Mouse (Mus musculus): ENCODE measurements at regions not wholly inside any gene's neighbourhood (a gene's known extent, or its start where the extent isn't known, plus 50 kb on each side); places are given as distances from the start of the nearest gene placed in this dataset.

- Histone ChIP-seq H3K4me3 (no peak overlapping the region), H3K4me2 (no peak overlapping the region), H3K9ac (no peak overlapping the region), H3K27ac (replicated peaks) (no peak overlapping the region), H3K36me3 (no peaks in the 10 kb centered on the region), H3K4me1 (replicated peaks) (no peaks in the 10 kb centered on the region), H3K27me3 (no peaks in the 10 kb centered on the region), H3K9me3 (no peaks in the 10 kb centered on the region)
- WGBS = 0% methylated on average over 1 of the region's 1 CpGs
- ATAC-seq (ENCODE audit: low FRiP score, low read depth) = no peak
These were observed 114.5 kb downstream of the Rfx6 start for GRCm38 (mm10) chr10:51792030-51792429.

GRCm38 (mm10) chr10:51793876-51794275 is 116.3 kb downstream of the Rfx6 start:
- no peaks in the 10 kb centered on the region for H3K36me3 ChIP-seq
- no peak overlapping the region for H3K27ac ChIP-seq (replicated peaks)
- WGBS = 78% methylated on average over 7 of the region's 7 CpGs

GRCm38 (mm10) chr10:51816626-51817025 is 139.1 kb downstream of the Rfx6 start:
- ATAC-seq (ENCODE audit: low FRiP score, low read depth) = no peak
- H3K9ac ChIP-seq = no peak overlapping the region
- whole genome bisulfite sequencing = 45% methylated on average over 1 of the region's 1 CpGs
- H3K4me3 ChIP-seq = no peak overlapping the region
- H3K9me3 ChIP-seq = no peaks in the 10 kb centered on the region
- H3K4me1 ChIP-seq (replicated peaks) = no peaks in the 10 kb centered on the region
- no peak overlapping the region for H3K4me2 ChIP-seq
- H3K27me3 ChIP-seq = no peaks in the 10 kb centered on the region
- H3K27ac ChIP-seq (replicated peaks) = no peak overlapping the region
- no peaks in the 10 kb centered on the region for H3K36me3 ChIP-seq

More at GRCm38 (mm10) chr10:51793876-51794275, 116.3 kb downstream of the Rfx6 start:
- Histone ChIP-seq H3K4me3 (no peak overlapping the region), H3K9me3 (no peaks in the 10 kb centered on the region), H3K27me3 (no peaks in the 10 kb centered on the region), H3K9ac (no peak overlapping the region), H3K4me1 (replicated peaks) (no peaks in the 10 kb centered on the region), H3K4me2 (no peak overlapping the region)
- no peak for ATAC-seq (ENCODE audit: low FRiP score, low read depth)

GRCm38 (mm10) chr10:51823900-51824299 is 146.3 kb downstream of the Rfx6 start:
- whole genome bisulfite sequencing = 99% methylated on average over 2 of the region's 2 CpGs
- no peak for ATAC-seq (ENCODE audit: low FRiP score, low read depth)

GRCm38 (mm10) chr10:51826431-51826964 is 148.9 kb downstream of the Rfx6 start:
- H3K4me3 ChIP-seq = no peak overlapping the region
- no peaks in the 10 kb centered on the region for H3K27me3 ChIP-seq
- H3K4me1 ChIP-seq (replicated peaks) = no peaks in the 10 kb centered on the region
- WGBS = 50% methylated on average over 6 of the region's 6 CpGs
- H3K9ac ChIP-seq = no peak overlapping the region
- H3K36me3 ChIP-seq = no peaks in the 10 kb centered on the region
- H3K27ac ChIP-seq (replicated peaks) = no peak overlapping the region
- no peaks in the 10 kb centered on the region for H3K9me3 ChIP-seq
- no peak overlapping the region for H3K4me2 ChIP-seq
- no peak for ATAC-seq (ENCODE audit: low FRiP score, low read depth)

More at GRCm38 (mm10) chr10:51823900-51824299, 146.3 kb downstream of the Rfx6 start:
- Histone ChIP-seq H3K36me3 (no peaks in the 10 kb centered on the region), H3K9me3 (no peaks in the 10 kb centered on the region), H3K4me3 (no peak overlapping the region), H3K27ac (replicated peaks) (no peak overlapping the region), H3K9ac (no peak overlapping the region), H3K27me3 (no peaks in the 10 kb centered on the region), H3K4me1 (replicated peaks) (no peaks in the 10 kb centered on the region), H3K4me2 (no peak overlapping the region)

DNA sequence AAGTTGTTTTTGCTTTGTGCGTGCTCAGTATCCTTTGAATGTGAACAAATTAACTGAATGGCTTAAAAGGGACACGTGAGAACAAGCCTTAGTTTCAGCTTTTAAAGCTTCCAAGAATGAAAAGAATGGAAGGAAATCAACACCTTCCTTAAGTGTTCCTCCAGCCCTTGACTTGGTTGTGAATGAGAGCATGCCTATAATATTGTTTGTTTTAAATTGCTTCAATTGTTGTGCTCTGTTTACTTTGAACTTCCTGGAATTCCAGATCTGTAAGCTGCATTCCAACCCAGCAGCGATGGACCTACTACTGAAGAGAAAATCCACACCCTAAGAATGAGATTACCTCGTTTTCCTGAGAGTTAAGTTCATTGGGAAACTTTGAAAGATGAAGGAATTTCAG is 154.9 kb downstream of the Rfx6 start:
- no peak overlapping the region for H3K9ac ChIP-seq
- H3K4me3 ChIP-seq = no peak overlapping the region
- no peak overlapping the region for H3K4me2 ChIP-seq
- no peaks in the 10 kb centered on the region for H3K27me3 ChIP-seq
- 75% methylated on average over 4 of the region's 4 CpGs for WGBS
- H3K9me3 ChIP-seq = no peaks in the 10 kb centered on the region
- ATAC-seq (ENCODE audit: low FRiP score, low read depth) = no peak
- no peaks in the 10 kb centered on the region for H3K36me3 ChIP-seq
- no peaks in the 10 kb centered on the region for H3K4me1 ChIP-seq (replicated peaks)
- no peak overlapping the region for H3K27ac ChIP-seq (replicated peaks)

DNA sequence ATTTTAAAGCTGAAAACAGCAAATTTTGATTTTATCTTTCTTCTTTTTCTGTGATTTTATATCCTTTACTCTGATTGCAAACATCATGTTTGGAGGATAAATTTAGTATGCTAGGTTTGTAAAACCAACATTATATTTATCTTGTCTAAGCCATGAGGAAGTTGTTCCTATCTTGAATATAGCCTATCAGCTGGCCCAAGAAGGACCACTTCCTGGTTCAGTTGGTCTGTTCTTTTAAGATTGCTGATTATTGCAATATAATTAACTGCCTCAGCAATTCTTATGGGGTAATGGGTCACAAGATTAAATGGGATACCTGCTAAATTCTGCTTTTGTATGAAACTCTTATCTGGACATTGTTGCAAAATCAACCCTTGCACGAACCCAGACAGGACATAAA is 165.5 kb downstream of the Rfx6 start:
- no peak overlapping the region for H3K9ac ChIP-seq
- WGBS = 89% methylated on average over 1 of the region's 1 CpGs
- no peak overlapping the region for H3K4me2 ChIP-seq
- no peak overlapping the region for H3K4me3 ChIP-seq
- H3K36me3 ChIP-seq = no peaks in the 10 kb centered on the region
- H3K9me3 ChIP-seq = no peaks in the 10 kb centered on the region
- no peaks in the 10 kb centered on the region for H3K27me3 ChIP-seq
- no peaks in the 10 kb centered on the region for H3K4me1 ChIP-seq (replicated peaks)
- no peak overlapping the region for H3K27ac ChIP-seq (replicated peaks)
- ATAC-seq (ENCODE audit: low FRiP score, low read depth) = no peak

DNA sequence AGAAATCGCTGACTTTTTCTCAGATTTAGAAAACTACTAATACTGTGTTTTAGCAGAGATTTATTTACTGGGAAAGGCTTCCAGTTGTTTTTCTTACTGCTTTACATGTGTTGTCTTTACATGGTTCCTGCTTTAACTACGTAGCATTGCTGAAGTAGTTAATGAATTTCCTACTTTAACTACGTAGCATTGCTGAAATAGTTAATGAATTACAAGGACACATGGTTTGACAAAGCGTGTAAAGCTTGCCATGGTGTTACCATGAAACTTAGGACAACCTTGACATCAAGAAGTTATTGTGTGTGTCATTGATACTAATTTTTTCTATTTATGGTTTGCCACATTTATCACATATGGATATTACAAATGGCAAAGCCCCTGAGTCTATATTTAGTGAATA is 168.7 kb downstream of the Rfx6 start:
- Histone ChIP-seq H3K9me3 (no peaks in the 10 kb centered on the region), H3K4me1 (replicated peaks) (no peaks in the 10 kb centered on the region), H3K36me3 (no peaks in the 10 kb centered on the region), H3K27me3 (no peaks in the 10 kb centered on the region), H3K4me2 (no peak overlapping the region), H3K27ac (replicated peaks) (no peak overlapping the region), H3K9ac (no peak overlapping the region), H3K4me3 (no peak overlapping the region)
- WGBS = 71% methylated on average over 4 of the region's 4 CpGs
- no peak for ATAC-seq (ENCODE audit: low FRiP score, low read depth)

DNA sequence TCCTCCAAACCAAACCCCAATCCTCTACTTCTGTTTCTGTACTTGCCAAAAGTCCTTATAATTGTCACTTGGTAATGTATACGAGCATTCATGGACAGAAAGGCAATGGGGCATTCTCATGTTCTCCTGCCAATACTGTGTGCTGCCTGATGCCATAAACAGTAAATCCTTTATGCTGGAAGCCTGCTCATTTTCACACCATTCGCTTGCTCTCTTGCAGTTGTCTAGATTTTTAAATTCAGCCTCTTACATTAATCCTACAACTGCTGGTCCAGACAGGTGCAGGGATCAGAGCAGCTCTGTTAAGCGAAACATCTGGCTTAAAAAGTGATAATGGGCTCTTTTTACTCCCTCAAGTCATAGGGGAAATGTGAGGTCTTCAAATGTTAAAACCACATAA is 152.9 kb upstream of the Vgll2 start:
- 79% methylated on average over 3 of the region's 3 CpGs for WGBS
- Histone ChIP-seq H3K27me3 (no peaks in the 10 kb centered on the region), H3K27ac (replicated peaks) (no peak overlapping the region), H3K36me3 (no peaks in the 10 kb centered on the region), H3K4me2 (no peak overlapping the region), H3K4me1 (replicated peaks) (no peaks in the 10 kb centered on the region), H3K9me3 (no peaks in the 10 kb centered on the region), H3K4me3 (no peak overlapping the region), H3K9ac (no peak overlapping the region)
- no peak for ATAC-seq (ENCODE audit: low FRiP score, low read depth)

GRCm38 (mm10) chr10:51911066-51911691 is 111.1 kb upstream of the Vgll2 start:
- H3K4me2 ChIP-seq = peak overlapping the region; percentile 25
- 0 out of 2 replicates have a peak, but pooled peaks have one; percentile 8 for ATAC-seq (ENCODE audit: low FRiP score, low read depth)

GRCm38 (mm10) chr10:51912096-51912495 is 110.2 kb upstream of the Vgll2 start:
- Histone ChIP-seq H3K9me3 (no peaks in the 10 kb centered on the region), H3K4me3 (no peak overlapping the region), H3K4me2 (no peak overlapping the region), H3K9ac (no peak overlapping the region), H3K4me1 (replicated peaks) (no peaks in the 10 kb centered on the region), H3K27me3 (peaks cover 9% of the 10 kb centered on the region), H3K36me3 (no peaks in the 10 kb centered on the region), H3K27ac (replicated peaks) (no peak overlapping the region)
- no peak for ATAC-seq (ENCODE audit: low FRiP score, low read depth)
- WGBS = 34% methylated on average over 1 of the region's 1 CpGs

More at GRCm38 (mm10) chr10:51911066-51911691, 111.1 kb upstream of the Vgll2 start:
- H3K9ac ChIP-seq = no peak overlapping the region
- no peaks in the 10 kb centered on the region for H3K9me3 ChIP-seq
- 10% methylated on average over 10 of the region's 10 CpGs for WGBS
- peaks cover 9% of the 10 kb centered on the region for H3K27me3 ChIP-seq
- H3K4me3 ChIP-seq = no peak overlapping the region
- no peak overlapping the region for H3K27ac ChIP-seq (replicated peaks)
- no peaks in the 10 kb centered on the region for H3K36me3 ChIP-seq
- no peaks in the 10 kb centered on the region for H3K4me1 ChIP-seq (replicated peaks)

GRCm38 (mm10) chr10:51926644-51927043 is 95.7 kb upstream of the Vgll2 start:
- Histone ChIP-seq H3K36me3 (no peaks in the 10 kb centered on the region), H3K27me3 (no peaks in the 10 kb centered on the region), H3K4me3 (no peak overlapping the region), H3K4me2 (no peak overlapping the region), H3K4me1 (replicated peaks) (no peaks in the 10 kb centered on the region), H3K27ac (replicated peaks) (no peak overlapping the region), H3K9me3 (no peaks in the 10 kb centered on the region), H3K9ac (no peak overlapping the region)
- ATAC-seq (ENCODE audit: low FRiP score, low read depth) = no peak
- WGBS = 90% methylated on average over 2 of the region's 2 CpGs

GRCm38 (mm10) chr10:51929341-51929740 is 93.0 kb upstream of the Vgll2 start:
- H3K36me3 ChIP-seq = no peaks in the 10 kb centered on the region
- no peaks in the 10 kb centered on the region for H3K27me3 ChIP-seq
- no peak for ATAC-seq (ENCODE audit: low FRiP score, low read depth)
- WGBS = 78% methylated on average over 6 of the region's 6 CpGs
- no peaks in the 10 kb centered on the region for H3K4me1 ChIP-seq (replicated peaks)
- no peak overlapping the region for H3K27ac ChIP-seq (replicated peaks)
- H3K4me3 ChIP-seq = no peak overlapping the region
- no peaks in the 10 kb centered on the region for H3K9me3 ChIP-seq
- H3K4me2 ChIP-seq = no peak overlapping the region
- H3K9ac ChIP-seq = no peak overlapping the region
